Mouse (Mus musculus): Measurements from ENCODE around the gene Gm9507.

GRCm38 (mm10) chr10:77826951-77827350 lies 15.3 kb upstream of the Gm9507 start, which contains the start of gene Krtap10-4:
- TF ChIP-seq CTCF (IDR thresholded peaks at IDR 0.05): no peak
- no peak for TF ChIP-seq EP300 (IDR thresholded peaks at IDR 0.05)
